Mouse (Mus musculus) lung, embryonic 14.5 days (tissue): ENCODE results near the gene Bag6. TPM values are rescaled to one million over a fixed set of nuclear protein-coding genes. Genes with fewer than 3 reads are reported as not detected.
A peak's percentile ranks its signal among the peaks of the same experiment; 100 is the strongest.

Experiments
- ATAC-seq: fragments of 200-750 bp; cut with Nextera tagmentation; 2 replicates; pipeline ENCODE4 v1.8.0; 2017; ENCODE audit warnings: mild to moderate bottlenecking, moderate TSS enrichment, moderate library complexity; ENCODE audit not compliant: insufficient read depth
- DNase-seq: peaks from one replicate; pipeline ENCODE4 v3.0.0-alpha.2; 2015
- H3K27ac ChIP-seq: fragments of 300-500 bp; sonication (generic); 2 replicates; pipeline ENCODE4 v1.5.1; 2014; ENCODE audit warnings: low read depth, mild to moderate bottlenecking, moderate library complexity
- H3K27me3 ChIP-seq: fragments of 300-500 bp; sonication (generic); 2 replicates; pipeline ENCODE4 v1.6.1; 2014; ENCODE audit warnings: low read length, control low read depth; ENCODE audit not compliant: insufficient read depth
- H3K36me3 ChIP-seq: fragments of 300-500 bp; sonication (generic); 2 replicates; pipeline ENCODE4 v1.6.1; 2014; ENCODE audit warnings: control low read depth; ENCODE audit not compliant: insufficient read depth
- H3K4me1 ChIP-seq: fragments of 300-500 bp; sonication (generic); 2 replicates; pipeline ENCODE4 v1.6.1; 2014; ENCODE audit warnings: antibody characterized with exemption, control low read depth; ENCODE audit not compliant: insufficient read depth
- H3K4me2 ChIP-seq: fragments of 300-500 bp; sonication (generic); 2 replicates; pipeline ENCODE4 v1.6.1; 2014; ENCODE audit warnings: mild to moderate bottlenecking
- H3K4me3 ChIP-seq: fragments of 300-500 bp; sonication (generic); 2 replicates; pipeline ENCODE4 v1.5.1; 2014; ENCODE audit warnings: low read depth, low read length
- H3K9ac ChIP-seq: fragments of 300-500 bp; sonication (generic); 2 replicates; pipeline ENCODE4 v1.6.1; 2014
- H3K9me3 ChIP-seq: fragments of 300-500 bp; sonication (generic); 2 replicates; pipeline ENCODE4 v1.6.1; 2016; ENCODE audit warnings: low read depth, low read length, control low read depth
- CTCF ChIP-seq: IDR thresholded peaks from 2 replicates; pipeline ENCODE4 v1.5.1; 2016; ENCODE audit warnings: antibody characterized with exemption, low read depth
- WGBS: fragments of 180-500 bp; shearing (Covaris S2); extraction: QIAGEN DNeasy Blood & Tissue Kit; methylation state at CpG from one replicate; pipeline ENCODE4 v1.1.7; 2014; 5-methylcytosine and 5-hydroxymethylcytosine counted together
- polyA plus RNA-seq: library from polyadenylated mRNA; unstranded; fragments of >200 nt; fragmentation: Nextera tagmentation; extraction: Ambion mirVana; gene quantifications from 2 replicates; pipeline ENCODE4 v1.2.1, GENCODE M21; 2014

Gene Bag6
- polyA plus RNA-seq, 1 experiment from 2014 or later, result 69.1 TPM

DNA sequence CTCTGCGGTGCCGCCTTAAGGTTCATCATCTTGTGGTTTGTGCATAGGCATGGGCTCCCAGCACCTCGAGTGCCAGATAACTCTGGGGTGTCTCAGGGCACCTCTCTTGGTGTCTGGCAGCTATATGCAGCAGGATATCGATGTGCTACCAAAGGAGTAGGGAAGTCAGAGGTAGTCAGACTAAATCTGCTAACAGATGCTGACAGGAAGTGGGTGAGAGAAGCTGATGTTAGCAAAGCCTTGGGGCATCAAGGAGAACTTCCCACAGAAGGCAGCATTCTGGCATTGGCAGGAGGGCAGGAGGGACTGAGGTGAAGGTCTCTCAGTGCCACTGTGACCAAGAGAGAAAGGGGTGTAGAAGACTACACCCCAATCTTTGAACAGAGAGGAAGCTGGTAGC, 55.1 kb downstream of the Bag6 start:
- Histone ChIP-seq H3K36me3 (no peaks in the 10 kb centered on the region), H3K4me3 (no peak overlapping the region), H3K4me2 (no peak overlapping the region), H3K9ac (no peak overlapping the region), H3K27me3 (peaks cover 8% of the 10 kb centered on the region), H3K27ac (no peak overlapping the region), H3K4me1 (peaks cover 3% of the 10 kb centered on the region; the same call in 1 of the 2 replicates), H3K9me3 (no peaks in the 10 kb centered on the region)
- no peak for DNase-seq
- TF ChIP-seq CTCF, result no peak
- 62% methylated on average over 4 of the region's 4 CpGs for WGBS
- ATAC-seq, result no peak

DNA sequence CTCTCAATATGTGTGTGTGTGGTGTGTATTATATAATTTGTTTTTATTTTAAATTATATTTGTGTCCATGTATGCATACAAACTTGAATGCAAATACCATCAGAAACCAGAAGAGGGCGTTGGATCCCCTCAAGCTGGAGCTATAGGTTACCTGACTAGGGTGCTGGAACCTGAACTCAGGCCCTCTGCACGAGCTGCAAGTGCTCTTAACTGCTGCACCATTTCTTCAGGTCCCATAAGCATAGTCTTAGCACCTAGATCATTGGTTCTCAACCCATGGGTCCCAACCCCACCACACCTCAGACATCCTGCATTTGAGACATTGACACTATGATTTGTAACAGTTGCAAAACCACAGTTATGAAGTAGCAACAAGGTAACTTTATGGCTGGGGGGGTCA, 56.7 kb downstream of the Bag6 start:
- H3K4me1 ChIP-seq, result no peaks in the 10 kb centered on the region; the same call in none of the 2 replicates
- H3K27me3 ChIP-seq, result peaks cover 24% of the 10 kb centered on the region
- H3K36me3 ChIP-seq, result no peaks in the 10 kb centered on the region
- ATAC-seq (no peak), DNase-seq (no peak)
- no peaks in the 10 kb centered on the region for H3K9me3 ChIP-seq
- no peak overlapping the region for H3K27ac ChIP-seq
- WGBS, result 50% methylated on average over 2 of the region's 2 CpGs
- TF ChIP-seq CTCF, result peak; percentile 23; the same call in 1 of the 2 replicates
- H3K9ac ChIP-seq, result no peak overlapping the region
- no peak overlapping the region for H3K4me3 ChIP-seq
- H3K4me2 ChIP-seq, result no peak overlapping the region

DNA sequence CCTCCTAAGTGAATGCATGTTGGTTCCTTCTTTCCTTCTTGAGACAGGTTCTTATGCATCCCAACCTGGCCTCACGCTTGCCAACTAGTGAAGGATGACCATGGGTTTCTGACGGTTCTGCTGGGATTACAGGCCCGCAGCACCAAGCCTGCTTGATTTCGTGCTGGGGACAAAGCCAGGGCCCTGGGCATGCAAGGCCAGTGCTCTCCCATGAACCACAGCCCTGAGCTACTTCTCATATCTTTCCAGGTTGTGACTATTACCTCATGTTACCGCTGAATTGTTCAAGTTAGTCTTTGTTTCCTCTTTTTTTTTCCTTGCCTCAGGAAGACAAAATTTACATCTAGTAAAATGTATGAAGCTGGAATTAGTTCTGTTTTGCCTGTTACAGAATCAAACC, 57.9 kb downstream of the Bag6 start:
- H3K9ac ChIP-seq, result no peak overlapping the region
- 82% methylated on average over 5 of the region's 5 CpGs for WGBS

DNA sequence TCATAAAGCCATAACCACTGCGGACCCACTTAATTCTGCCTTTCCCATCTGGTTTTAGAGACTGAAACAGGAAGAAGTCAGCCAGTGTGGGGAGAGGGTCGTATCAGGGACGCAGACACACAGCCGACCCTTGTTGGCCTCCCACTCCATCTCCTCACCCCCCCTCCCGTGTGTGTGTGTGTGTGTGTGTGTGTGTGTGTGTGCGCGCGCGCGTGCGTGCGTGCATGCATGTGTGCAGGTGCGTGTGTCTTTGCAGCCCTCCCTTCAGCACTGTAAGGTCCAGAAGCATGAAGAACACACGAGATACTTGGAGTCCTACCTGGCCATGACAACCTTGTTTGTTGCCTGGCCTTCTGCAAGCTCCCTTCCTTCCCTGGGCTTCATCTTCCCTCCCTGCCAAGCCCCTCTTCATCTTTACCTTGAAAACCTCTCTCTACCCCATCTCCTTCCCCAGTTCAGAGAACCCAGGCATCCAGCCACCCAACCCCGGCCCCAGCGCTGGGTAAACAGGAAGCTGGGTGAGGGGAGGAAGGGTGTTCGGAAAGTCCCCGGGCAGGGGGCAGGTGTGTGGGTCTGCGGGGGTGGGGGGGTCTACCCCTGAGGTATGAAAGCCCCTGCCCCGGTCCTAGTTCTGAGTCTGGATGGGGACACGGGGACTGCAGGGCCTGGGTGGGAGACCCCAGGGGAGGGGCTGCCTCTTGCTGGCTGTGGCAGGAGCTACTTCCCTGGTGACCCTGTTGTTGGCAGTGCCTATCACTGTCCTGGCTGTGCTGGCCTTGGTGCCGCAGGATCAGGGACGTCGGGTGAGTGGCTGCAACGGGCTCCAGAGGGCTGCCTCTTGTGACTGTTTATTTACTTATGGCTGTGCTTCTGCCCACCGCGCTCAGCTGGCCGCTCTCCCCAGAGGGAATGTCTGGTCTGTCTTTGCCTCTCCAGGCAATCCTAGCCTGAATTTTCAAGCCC, 59.2 kb downstream of the Bag6 start, which contains the start of gene Ltb:
TSS of gene Ltb (plus strand) at position 559 of the 963 bp plus-strand sequence.
- Histone ChIP-seq H3K4me2 (peak within 1 kb of the TSS; percentile 77; the same call in 1 of the 2 replicates), H3K27ac (no peak within 1 kb of the TSS), H3K4me1 (no peaks in the 10 kb centered on the region; the same call in none of the 2 replicates), H3K36me3 (no peaks in the 10 kb centered on the region), H3K4me3 (peak within 1 kb of the TSS; percentile 41; the same call in 1 of the 2 replicates), H3K9ac (no peak within 1 kb of the TSS), H3K27me3 (peaks cover 33% of the 10 kb centered on the region), H3K9me3 (no peaks in the 10 kb centered on the region)
- DNase-seq (no peak), ATAC-seq (no peak)
- no peak for TF ChIP-seq CTCF
- 41% methylated on average over 28 of the region's 28 CpGs for WGBS

More for the DNA sequence above, 57.9 kb downstream of the Bag6 start:
- Histone ChIP-seq H3K9me3 (no peaks in the 10 kb centered on the region), H3K27ac (no peak overlapping the region), H3K4me2 (no peak overlapping the region), H3K4me1 (no peaks in the 10 kb centered on the region; the same call in none of the 2 replicates), H3K4me3 (no peak overlapping the region), H3K36me3 (no peaks in the 10 kb centered on the region), H3K27me3 (peaks cover 30% of the 10 kb centered on the region)
- DNase-seq (no peak), ATAC-seq (no peak)
- no peak for TF ChIP-seq CTCF

DNA sequence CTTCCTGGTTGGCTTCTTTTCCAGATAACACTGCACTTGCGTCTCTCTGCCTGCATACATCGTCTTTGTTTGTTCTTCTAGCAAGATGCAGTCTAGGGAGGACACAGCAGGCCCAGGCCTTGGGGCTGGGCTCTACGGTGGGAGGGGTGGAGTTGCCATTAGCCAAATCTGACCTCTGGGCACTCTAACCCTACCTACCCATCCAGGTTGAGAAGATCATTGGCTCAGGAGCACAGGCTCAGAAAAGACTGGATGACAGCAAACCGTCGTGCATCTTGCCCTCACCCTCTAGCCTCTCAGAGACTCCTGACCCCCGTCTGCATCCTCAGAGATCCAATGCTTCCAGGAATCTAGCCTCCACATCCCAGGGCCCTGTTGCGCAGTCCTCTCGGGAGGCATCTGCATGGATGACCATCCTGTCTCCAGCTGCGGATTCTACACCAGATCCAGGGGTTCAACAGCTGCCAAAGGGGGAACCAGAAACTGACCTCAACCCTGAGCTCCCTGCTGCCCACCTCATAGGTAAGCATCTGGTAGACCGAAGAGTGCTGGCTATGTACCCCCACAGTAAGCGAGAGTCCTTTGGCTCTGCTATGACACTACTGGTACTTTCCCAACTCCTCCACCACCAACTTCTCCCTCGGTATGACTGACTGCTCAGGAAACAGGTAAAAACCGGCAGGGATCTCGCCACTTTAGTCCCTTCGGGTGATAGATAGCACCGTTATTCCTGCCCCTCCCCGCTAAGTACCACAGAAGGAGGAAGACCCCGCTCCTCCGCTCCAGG, 60.1 kb downstream of the Bag6 start:
- H3K9ac ChIP-seq, result peak overlapping the region; percentile 7
- peak overlapping the region; percentile 41 for H3K4me3 ChIP-seq
- no peak for TF ChIP-seq CTCF
- 32% methylated on average over 19 of the region's 19 CpGs for WGBS
- no peaks in the 10 kb centered on the region for H3K36me3 ChIP-seq
- H3K27me3 ChIP-seq, result peaks cover 33% of the 10 kb centered on the region
- H3K9me3 ChIP-seq, result no peaks in the 10 kb centered on the region
- ATAC-seq (0 out of 2 replicates have a peak, but pooled peaks have one; percentile 16), DNase-seq (no peak)
- no peak overlapping the region for H3K27ac ChIP-seq
- H3K4me1 ChIP-seq, result no peaks in the 10 kb centered on the region; the same call in none of the 2 replicates
- peak overlapping the region; percentile 77 for H3K4me2 ChIP-seq

DNA sequence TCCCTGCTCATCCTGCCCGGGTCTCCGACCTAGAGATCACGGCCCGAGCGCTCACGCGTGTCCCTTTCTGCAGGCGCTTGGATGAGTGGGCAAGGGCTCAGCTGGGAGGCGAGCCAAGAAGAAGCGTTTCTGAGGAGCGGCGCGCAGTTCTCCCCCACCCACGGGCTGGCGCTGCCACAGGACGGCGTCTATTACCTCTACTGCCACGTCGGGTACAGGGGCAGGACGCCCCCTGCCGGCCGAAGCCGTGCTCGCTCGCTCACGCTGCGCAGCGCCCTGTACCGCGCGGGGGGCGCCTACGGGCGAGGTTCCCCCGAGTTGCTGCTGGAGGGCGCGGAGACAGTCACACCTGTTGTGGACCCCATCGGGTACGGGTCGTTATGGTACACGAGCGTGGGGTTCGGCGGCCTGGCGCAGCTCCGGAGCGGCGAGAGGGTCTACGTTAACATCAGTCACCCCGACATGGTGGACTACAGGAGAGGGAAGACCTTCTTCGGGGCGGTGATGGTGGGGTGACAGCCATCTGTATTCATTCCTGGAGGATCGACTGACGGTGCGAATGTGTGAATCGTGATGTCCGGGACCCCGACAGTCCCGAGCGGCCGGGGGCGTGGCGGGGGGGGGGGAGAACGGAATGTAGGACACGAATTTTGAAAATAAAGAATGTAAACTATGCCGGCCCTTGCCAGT, 60.8 kb downstream of the Bag6 start:
- no peak overlapping the region for H3K27ac ChIP-seq
- peak; percentile 84 for ATAC-seq
- peak overlapping the region; percentile 77 for H3K4me2 ChIP-seq
- peak overlapping the region; percentile 7 for H3K9ac ChIP-seq
- H3K4me1 ChIP-seq, result no peaks in the 10 kb centered on the region; the same call in none of the 2 replicates
- peak; percentile 83 for DNase-seq
- H3K36me3 ChIP-seq, result no peaks in the 10 kb centered on the region
- peak; percentile 77 for TF ChIP-seq CTCF
- H3K9me3 ChIP-seq, result no peaks in the 10 kb centered on the region
- peak overlapping the region; percentile 41 for H3K4me3 ChIP-seq
- WGBS, result under 1% methylated on average over 66 of the region's 66 CpGs
- H3K27me3 ChIP-seq, result peaks cover 33% of the 10 kb centered on the region
